Mouse (Mus musculus): Measurements from ENCODE around the gene Ankrd28.

The Ankrd28 gene

GRCm38 (mm10) chr14:31664100-31664902 is 166.2 kb downstream of the Ankrd28 start:
- peak; percentile 57 for DNase-seq

- no peak for DNase-seq
These were observed 166.9 kb downstream of the Ankrd28 start for GRCm38 (mm10) chr14:31663376-31664099.

- DNase-seq = peak; percentile 86
These were observed 167.8 kb downstream of the Ankrd28 start for GRCm38 (mm10) chr14:31662555-31663211.

DNA sequence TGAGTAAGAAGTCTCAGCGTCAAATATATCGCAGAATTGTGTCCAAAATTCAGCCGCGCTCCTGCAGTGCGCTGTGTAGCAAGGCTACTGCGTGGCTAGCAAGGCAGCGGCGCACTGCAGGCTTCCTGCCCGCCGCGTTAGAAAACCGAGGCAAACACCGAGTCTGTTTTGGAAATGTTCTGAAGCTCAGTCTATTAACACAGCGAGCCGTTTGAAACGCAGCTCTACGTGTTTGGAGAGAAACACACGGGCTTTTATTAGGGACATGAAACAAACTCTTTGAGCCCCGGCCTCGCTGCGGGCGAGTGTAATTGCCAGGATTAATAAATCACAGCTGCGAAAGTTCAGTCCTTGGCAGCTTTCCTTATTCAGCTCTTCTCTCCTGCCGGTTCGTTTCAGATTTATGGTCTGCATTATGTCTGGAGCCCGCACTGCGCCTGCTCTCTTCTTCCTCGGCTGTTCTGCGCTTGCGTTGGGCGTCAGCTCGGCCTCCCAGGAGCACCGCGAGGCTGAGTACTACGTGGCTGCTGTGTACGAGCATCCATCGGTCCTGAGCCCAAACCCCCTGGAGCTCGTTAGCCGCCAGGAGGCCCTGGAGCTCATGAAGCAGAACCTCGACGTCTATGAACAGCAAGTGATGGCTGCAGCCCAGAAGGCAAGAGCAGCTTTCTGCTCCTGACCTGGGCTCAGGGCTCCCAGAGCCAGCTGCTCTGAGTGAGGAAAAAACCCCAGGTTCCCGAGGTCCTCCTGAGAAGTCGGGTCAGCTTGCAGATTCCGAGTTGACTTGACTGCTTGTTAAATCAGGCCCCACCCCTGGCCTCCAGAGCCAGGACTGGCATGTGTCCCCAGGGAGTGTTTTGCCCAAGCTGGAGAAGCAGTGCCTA is 168.5 kb downstream of the Ankrd28 start:
- peak; percentile 92 for DNase-seq

GRCm38 (mm10) chr14:31660312-31661093 is 169.9 kb downstream of the Ankrd28 start:
- DNase-seq = no peak

GRCm38 (mm10) chr14:31659501-31660181 is 170.8 kb downstream of the Ankrd28 start:
- peak; percentile 75 for DNase-seq

GRCm38 (mm10) chr14:31658126-31658680 is 172.2 kb downstream of the Ankrd28 start:
- no peak for DNase-seq

- DNase-seq = peak; percentile 79
These were observed 173.4 kb downstream of the Ankrd28 start for GRCm38 (mm10) chr14:31656857-31657645.

DNA sequence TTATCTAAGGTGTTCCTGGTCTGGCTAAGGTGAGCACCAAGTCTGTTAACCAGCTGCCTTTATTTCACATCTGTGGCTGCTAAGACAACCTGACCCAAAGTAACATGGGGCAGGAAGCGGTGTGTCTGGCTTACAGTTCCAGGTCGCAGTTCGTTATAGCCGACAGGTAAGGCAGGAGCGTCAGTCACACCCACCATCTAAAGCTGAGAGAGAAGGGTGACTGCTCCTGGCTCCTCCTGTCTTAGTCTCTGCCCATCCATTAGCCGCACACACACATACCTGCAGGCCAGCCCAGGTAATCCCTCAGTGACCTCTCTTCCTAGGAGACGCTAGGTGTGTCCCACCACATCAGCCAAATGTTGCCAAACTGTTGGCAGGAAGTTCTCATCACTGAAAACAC is 174.1 kb downstream of the Ankrd28 start:
- no peak for DNase-seq

- no peak for DNase-seq
These were observed 175.0 kb downstream of the Ankrd28 start for GRCm38 (mm10) chr14:31655406-31655805.

DNA sequence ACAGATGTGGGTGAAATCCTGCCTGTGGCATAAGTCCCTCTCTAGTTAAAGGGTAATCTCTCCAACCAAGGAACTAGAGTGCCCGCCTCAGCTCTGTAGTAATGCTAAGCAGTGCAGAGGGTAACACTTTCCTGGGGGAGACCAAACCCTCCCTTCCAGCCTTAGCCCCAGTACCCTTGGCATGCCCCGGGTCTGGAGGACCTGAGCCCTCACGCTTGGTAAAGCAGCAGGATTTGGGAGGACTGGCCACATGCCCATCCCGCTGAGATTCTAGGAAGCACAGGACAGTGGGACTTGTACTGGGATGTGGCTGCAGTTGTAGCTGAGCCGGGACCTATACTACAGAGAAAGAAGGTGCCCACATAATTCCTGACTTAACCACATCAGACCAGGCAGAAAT is 175.6 kb downstream of the Ankrd28 start:
- DNase-seq = peak; percentile 57

GRCm38 (mm10) chr14:31653101-31653875 is 177.2 kb downstream of the Ankrd28 start:
- DNase-seq = no peak

DNA sequence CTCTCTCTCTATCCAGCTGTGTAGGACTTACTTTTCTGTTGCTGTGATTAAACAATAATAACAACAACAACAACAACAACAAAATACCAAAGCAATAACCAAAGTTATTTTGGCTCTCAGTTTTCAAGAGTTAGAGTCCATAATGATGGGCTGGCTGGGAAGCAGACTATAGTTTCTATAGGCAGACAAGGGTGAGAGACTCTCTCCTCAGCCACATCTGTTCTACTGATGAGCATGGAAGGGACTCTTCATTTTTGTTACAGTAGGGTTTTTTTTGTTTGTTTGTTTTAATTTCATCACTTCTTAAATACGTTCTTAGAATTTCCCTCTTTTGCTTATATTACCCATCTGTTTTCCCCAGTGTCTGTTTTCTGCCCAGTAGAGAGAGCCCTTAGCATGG is 177.8 kb downstream of the Ankrd28 start:
- no peak for DNase-seq

DNA sequence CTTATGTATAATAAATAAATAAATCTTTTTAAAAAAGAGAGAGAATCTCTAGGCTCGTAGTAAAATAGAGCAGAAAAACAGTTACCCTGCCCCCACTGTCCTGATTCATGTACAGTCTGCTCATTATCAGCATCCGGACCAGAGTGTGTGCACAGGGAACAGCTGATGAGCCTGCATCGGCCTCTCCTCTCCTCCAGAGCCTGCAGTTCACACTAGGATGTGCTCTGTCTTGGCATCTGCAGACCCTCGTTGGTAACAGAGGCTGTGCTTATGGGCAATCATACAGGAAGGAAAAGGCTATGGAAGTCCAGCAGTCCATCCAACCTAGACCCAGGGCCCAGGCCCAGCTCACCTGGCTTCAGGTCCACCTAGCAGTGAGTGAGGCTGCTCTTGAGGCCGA is 178.3 kb downstream of the Ankrd28 start:
- DNase-seq = no peak

GRCm38 (mm10) chr14:31651206-31651605 is 179.2 kb downstream of the Ankrd28 start:
- DNase-seq = no peak

DNA sequence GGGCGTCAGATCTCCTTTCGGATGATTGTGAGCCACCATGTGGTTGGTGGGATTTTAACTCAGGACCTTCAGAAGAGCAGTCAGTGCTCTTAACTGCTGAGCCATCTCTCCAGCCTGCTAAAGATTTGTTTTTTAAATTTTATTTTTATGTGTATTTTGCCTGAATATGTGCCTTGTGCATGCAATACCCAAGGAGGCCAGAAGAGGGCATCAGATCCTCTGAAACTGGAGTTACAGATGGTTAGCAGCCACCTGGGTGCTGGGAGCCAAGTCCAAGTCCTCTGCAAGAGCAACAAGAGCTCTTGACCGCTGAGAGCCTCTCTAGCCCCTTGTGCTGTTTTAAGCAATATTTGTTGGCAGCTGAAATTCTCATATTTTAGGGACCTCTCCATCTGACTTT is 180.1 kb downstream of the Ankrd28 start:
- DNase-seq = no peak
